Mouse (Mus musculus) lung, postnatal 0 days (tissue): ENCODE data around the gene Casp9.

ENCODE experiments used
- CTCF ChIP-seq: IDR thresholded peaks from 2 replicates; pipeline ENCODE4 v1.5.1; 2016; ENCODE audit warnings: antibody characterized with exemption, mild to moderate bottlenecking
- EP300 ChIP-seq: IDR thresholded peaks from 2 replicates; pipeline ENCODE4 v1.6.1; 2016; ENCODE audit warnings: antibody characterized with exemption, mild to moderate bottlenecking, control low read depth

DNA sequence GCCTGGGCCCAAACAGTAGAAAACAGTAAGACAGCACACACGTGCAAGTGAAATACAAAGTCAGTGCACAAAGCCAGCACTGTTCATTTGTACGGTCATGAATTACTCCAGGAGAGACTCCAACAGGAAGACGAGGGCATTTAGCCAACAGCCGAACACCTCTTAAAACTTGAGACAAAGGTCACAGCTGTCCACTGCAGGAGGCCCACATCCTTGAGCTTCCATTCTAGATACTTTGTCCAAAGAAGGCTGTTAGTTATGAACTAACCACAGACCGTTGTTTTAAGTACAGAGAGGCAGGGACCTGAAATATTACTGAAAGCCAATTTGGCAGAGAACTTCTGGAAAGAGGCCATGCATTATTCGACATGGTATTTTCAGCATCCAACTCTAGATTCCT lies 6.4 kb upstream of the Casp9 start:
- no peak for TF ChIP-seq CTCF
- TF ChIP-seq EP300: no peak
